Mouse (Mus musculus) adrenal gland, adult 8-10 months (tissue): ENCODE results near the gene Lexm. TPM values are rescaled to one million over a fixed set of nuclear protein-coding genes. Genes with fewer than 3 reads are reported as not detected.

Experiments used
- DNase-seq: peaks from one replicate; pipeline ENCODE4 v3.0.0; 2022
- total RNA-seq, 4 experiments: library from RNA; stranded (reverse); gene quantifications; 2 replicates each; pipeline ENCODE4 v1.2.4; 2022

Lexm gene
- total RNA-seq, 4 experiments from 2014 or later = not detected

DNA sequence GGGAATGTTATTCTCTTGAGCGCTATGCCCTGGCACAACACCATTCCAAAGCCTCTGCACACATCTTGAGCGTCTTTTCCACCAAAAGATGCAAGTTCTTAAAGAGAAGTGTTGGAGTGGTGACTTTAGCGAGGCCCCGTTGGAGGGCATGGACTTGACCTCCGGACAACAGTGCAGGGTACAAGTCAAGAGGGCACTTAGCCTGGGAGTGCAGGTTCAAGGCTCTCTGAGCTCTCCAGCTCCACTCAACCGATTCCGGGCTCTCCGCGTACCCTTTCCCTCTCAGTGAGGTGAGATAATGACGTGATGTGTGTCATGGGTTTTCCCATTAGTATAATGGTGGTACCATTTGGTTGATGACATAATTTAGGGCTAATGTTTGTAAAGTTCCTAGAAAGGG, 7.2 kb upstream of the Lexm start:
- no peak for DNase-seq

GRCm38 (mm10) chr4:106622712-106623111, 5.7 kb upstream of the Lexm start:
- no peak for DNase-seq

DNA sequence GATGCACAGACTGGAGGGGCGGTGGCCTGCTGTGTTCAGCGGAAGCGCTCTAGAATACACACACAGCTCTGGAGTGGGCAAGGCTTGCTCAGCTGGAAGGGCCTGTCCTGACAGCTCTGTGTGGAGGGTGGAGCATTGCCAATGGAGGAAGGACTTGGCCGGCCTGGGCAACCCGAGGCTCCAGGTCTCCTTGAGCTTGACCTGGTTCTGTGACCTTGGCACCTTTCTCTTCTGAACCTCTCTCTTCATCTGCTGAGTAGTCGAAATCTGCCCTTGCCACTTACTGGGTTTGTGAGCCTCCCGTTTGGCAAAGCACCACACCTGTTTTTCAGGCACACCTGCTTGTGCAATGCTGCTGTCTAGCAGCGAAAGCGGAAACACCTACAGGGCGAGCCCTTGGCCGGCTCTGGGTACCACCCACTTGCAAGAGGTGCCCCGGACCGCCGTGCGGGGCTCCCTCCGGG, 5.0 kb upstream of the Lexm start, which contains the start of gene Ttc22:
TSS of gene Ttc22 (plus strand) at position 403 of the 464 bp plus-strand sequence.
- DNase-seq = peak; percentile 29

DNA sequence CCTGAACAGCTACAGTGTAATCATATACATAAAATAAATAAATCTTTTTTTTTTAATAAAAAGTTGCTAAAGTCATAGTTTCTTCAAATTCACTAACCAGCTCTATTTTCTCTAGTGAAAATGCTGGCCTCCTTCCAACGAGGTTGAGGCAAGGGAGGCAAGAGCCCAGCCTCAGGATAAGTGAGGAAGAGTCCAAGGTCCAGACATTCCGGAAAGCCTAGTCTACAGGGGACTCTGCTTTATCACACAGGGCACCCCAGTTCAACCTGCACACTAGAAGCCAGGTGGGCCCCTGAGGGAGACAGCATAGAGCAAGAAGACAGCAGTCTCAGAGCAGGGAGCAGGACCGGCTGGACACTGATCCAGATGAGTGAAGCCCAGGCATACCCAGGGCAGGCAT, 4.4 kb upstream of the Lexm start:
- DNase-seq = no peak

DNA sequence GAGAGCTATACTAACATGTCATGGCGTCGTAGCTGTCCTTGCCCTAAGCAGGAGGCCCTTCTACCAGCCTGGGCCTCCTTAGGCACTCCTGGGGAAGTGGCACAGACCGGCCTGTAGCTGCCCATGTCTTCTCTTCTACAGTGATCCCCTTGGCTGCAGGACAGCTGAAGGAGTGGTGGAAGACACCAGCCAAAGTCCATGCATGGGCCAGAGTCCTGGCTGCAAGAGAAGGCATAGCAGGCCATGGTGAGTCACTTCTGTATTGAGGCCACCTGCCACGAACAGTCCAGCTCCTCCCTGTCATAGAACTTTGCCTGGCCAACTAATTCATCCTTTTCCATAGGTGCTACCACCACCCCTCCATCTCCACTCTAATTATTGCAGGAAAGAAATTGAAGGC, 1.9 kb upstream of the Lexm start:
- DNase-seq = no peak

DNA sequence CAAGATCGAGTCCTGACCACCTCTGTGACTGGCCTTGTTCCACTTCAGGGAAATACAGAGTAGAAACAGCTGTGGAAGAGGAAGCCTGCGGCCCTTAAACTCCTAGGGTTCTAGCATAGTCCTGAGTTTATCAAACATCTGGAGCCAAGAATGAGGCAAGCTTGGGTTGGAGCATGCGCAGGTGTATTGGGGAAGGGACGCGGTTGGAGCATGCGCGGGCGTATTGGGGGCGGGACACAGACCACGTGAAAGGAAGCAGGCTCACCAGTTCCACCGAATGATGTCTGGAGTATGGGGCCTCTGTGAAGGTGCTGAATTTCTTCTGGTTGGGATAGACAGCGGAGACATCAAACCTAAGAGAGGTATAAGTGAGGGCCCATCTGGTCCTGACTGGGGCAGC, 1.4 kb downstream of the Lexm start:
- DNase-seq = no peak

DNA sequence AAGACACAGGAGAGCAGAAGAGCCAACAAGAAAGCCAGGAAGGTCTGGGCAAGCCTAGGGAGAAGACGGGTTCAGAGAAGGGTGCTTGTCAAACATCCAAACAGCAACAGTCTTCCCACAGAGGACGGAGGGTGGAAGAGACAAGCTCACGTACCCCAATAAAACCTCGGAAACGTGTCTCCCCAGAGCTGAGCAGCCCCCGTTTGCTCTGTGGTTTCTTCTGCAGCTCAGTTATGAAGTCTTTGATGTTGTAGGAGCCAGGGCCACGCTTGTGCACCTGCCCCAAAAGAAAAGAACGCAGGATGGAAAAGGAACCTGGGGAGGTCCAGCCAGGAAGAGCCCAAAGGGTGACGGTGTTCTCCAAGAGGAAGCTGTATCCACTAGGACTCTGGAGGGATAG, 2.2 kb downstream of the Lexm start:
- no peak for DNase-seq

DNA sequence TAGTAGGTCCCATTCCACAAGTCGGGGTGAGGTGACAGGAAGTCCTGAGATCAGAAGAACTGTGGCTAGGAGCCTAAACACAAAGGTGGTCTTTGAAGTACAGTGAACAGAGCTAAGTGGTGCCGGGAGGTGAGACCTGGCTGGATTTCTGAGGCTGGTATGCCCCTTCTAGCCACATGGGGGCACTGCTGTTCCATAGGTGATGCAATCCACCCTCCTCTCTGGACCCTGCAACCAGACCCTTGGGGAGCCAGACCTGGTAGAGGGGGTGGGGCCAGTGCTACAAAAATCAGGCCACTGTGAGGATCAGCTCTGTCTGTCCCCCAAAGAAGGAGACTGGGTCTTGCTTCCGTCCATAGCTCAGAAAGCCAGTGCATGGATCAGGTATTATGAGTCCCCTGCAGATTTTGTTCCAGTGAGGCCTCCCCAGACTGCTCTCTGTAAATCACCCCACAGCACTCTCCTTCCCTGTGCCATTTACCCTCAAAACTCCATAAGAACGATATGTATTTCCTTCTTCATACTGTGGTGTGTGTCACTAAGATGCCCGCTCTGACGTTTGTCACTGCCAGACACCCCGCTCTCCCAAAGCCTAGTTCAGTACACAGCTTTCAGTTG, 2.8 kb downstream of the Lexm start:
- DNase-seq = peak; percentile 22

DNA sequence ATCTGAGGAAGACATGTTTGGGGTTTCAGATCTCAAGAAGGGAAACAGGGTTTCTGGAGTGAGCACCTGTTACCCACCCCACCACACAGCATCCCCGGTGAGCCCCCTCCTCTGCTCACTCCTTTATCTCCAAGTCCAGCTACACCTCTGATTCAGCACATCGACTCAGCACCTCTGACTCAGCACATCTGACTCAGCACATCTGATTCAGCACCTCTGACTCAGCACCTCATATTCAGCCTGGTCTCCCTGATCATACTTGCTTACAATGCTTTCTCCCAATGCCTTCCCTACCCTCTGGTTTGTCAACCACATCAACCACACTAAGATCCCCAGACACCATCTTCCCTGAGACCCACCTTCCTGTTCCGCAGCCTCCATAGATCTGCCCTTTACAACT, 3.5 kb downstream of the Lexm start:
- DNase-seq = peak; percentile 44

- no peak for DNase-seq
Observed at GRCm38 (mm10) chr4:106613105-106613504, 3.9 kb downstream of the Lexm start.

DNA sequence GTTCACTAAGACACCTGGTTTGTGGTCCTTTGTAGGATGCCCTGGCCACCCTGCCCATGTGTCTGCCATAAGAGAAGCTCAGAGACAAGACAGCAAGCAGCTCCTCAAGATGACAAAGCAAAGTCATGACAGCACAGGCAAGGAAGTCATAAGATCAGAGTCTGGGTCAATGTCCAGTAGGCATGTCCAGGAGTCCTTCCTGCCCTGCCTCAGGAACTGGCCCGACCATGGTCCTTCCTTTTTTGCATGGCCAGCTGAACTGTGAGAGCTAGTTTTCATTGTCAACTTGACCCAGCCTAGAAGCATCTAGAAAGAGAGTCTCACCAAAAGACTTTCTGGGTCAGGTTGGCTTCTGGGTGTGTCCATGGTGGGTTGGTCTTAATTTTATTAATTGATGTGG, 9.1 kb downstream of the Lexm start:
- DNase-seq = no peak

DNA sequence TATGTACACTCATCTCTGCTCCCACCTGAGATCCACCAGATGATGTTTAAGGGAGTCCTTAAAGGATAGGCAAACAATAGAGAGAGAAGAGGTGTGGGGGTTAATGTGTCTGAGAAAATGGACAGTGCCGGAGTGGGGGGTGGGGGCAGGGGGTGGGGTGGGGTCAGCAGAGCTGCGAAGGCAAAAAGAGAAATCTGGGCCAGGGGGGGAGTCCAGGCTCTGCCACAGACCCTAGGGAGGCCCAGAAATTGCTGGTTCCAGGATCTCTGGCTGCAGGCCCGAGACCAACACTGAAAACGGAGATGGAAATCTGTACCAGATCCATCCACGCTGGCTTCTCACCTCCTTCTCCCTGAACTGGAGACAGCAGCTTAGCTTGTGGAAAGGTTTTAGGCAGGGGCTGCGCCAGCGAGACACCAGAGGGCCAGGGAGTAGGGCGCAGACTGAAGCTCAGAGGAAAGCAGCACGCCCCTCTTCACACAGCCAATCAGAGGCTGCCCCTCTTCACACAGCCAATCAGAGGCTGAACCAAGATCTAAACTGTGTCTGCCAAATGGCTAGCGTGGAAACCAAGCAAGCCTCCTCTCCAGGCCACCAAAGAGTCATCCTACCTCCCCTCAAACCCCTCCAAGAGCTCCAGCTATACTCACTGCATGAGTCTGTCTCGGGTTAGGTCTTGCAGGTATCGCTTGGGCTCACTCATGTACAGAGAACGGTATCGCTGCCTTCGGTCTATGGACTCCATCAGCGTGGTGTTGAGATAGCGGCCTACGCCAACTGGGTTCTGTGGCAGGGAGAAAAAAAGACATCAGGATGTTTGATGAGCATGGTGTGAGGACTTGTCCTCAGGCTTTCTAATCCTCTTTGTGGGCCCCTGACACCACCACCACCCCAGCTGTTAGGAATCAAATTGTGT, 10.1 kb downstream of the Lexm start:
- DNase-seq = no peak

- DNase-seq = no peak
Observed at GRCm38 (mm10) chr4:106600770-106601169, 16.3 kb downstream of the Lexm start.

DNA sequence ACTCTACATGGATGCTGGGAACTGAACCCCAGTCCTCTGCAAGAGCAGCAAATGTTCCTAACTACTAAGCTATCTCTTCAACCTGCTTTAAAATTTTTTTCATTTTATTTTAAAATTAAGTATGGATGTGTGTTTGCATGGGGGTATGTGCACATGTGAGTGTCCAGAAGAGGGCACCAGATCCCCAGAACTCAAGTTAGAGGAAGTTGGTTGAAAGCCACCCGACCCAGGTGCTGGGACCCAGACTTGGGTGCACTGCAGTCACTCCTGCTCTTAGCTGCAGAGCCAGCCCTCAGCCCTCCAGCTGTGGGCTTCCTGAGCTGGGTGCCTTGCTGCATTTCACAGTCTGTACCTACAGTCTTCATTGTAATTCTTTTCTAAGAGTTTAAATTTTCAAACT, 17.6 kb downstream of the Lexm start:
- DNase-seq = no peak

GRCm38 (mm10) chr4:106597741-106598140, 19.3 kb downstream of the Lexm start:
- no peak for DNase-seq

GRCm38 (mm10) chr4:106597055-106597454, 20.0 kb downstream of the Lexm start:
- DNase-seq = no peak

DNA sequence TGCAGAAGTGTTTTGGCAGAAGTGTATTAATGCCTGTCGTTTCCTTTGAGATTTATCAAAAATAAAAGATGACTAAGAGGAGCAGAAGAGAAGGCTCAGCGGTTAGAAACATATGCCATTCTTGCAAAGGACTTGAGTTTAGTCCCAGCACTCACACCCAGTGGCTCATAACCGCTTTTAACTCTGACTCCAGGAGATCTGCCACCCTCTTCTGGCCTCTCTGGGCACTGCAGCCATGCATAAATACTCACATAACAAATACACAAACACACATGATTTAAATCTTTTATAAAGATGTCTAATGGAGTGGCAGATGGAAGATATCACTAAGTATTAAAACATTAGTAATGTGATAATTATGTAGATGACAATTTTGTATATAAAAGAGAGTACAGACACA, 20.8 kb downstream of the Lexm start:
- no peak for DNase-seq

GRCm38 (mm10) chr4:106593636-106594035, 23.4 kb downstream of the Lexm start:
- DNase-seq = no peak

DNA sequence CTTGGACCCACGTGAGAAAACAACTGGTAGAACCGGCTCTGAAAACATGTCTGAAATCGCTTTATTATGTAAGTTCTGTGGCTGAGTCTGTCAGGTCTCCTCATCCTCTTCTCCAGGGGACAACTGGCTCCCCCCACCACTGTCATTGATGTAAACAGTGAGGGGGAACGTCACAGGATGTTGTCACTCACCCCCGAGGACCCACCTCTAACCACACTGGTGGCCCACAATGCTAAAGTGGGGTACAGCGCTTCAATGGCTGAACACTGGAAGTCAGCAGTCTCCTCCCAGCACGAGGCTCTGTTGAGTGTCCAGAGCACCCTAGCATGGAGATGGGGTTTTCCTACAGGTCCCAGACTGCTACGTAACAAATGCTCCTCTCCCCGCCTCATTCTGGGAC, 26.2 kb downstream of the Lexm start:
- DNase-seq = no peak

- DNase-seq = no peak
Observed at GRCm38 (mm10) chr4:106590142-106590541, 26.9 kb downstream of the Lexm start.

GRCm38 (mm10) chr4:106587075-106587474, 30.0 kb downstream of the Lexm start:
- no peak for DNase-seq

GRCm38 (mm10) chr4:106584665-106585064, 32.4 kb downstream of the Lexm start:
- DNase-seq = no peak

- no peak for DNase-seq
Observed at GRCm38 (mm10) chr4:106582428-106583153, 34.5 kb downstream of the Lexm start.
